Mouse (Mus musculus) heart, postnatal 0 days (tissue): Measurements from ENCODE around the gene Abcb1b.

Experiments
- CTCF ChIP-seq: IDR thresholded peaks from 2 replicates; pipeline ENCODE4 v1.5.1; 2016; ENCODE audit warnings: antibody characterized with exemption, control low read depth, low read depth
- EP300 ChIP-seq: IDR thresholded peaks from 2 replicates; pipeline ENCODE4 v1.6.1; 2016; ENCODE audit warnings: antibody characterized with exemption, low read depth

DNA sequence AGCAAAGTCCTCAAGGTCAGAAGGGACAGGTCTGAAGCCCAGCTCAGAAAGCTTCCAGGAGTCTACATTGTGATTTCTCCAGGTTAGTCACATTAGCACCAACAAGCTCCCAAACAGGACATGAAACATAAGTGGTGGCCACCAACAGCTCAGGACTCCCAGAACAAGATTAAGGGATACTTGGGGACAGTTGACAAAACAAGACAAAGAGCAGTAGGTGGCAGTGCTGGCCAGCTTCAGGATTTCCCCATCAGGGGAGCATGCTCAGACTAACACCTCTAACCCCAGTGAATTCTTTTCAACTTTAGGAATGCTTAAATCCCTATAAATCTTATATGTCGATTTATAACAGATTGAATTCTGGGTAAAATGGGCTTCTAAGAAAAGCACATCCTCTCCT, 70.1 kb downstream of the Abcb1b start:
- TF ChIP-seq CTCF, result peak; percentile 70
- no peak for TF ChIP-seq EP300
